Comparison of ENCODE assay signal across 8 mouse cellular contexts in genomic region chr13:52976510-52977220, GRCm38 (mm10). TPM values are rescaled to one million over a fixed set of nuclear protein-coding genes. Genes with fewer than 3 reads are reported as not detected.
DNase-seq lines count a peak whose midpoint lies in the region; ATAC-seq and TF ChIP-seq lines count a peak whose summit lies in the region.

No protein-coding gene starts in this region.

- WGBS in liver, embryonic 13.5 days (ENCODE audit: insufficient replicate concordance): 64% methylated on average over 16 of the region's 16 CpGs
- WGBS in liver, embryonic 11.5 days: 58% methylated on average over 16 of the region's 16 CpGs
- 31% methylated on average over 16 of the region's 16 CpGs for WGBS in heart, embryonic 15.5 days
- WGBS in limb, embryonic 14.5 days: 16% methylated on average over 16 of the region's 16 CpGs
- WGBS in neural tube, embryonic 12.5 days: 21% methylated on average over 16 of the region's 16 CpGs

- no peak overlapping the region for H3K9ac ChIP-seq in liver, embryonic 13.5 days
- H3K9ac ChIP-seq in liver, embryonic 11.5 days (ENCODE audit: low read depth, low read length): no peak overlapping the region
- peak overlapping the region; percentile 78; the same call in 1 of the 2 replicates for H3K9ac ChIP-seq in heart, embryonic 15.5 days
- H3K9ac ChIP-seq in limb, embryonic 14.5 days (ENCODE audit: low read depth, low read length, severe bottlenecking): no peak overlapping the region
- H3K9ac ChIP-seq in neural tube, embryonic 12.5 days: 0 out of 2 replicates have a peak overlapping the region, but pooled peaks have one; percentile 21

- no peak overlapping the region for H3K4me3 ChIP-seq in liver, embryonic 13.5 days (replicated peaks)
- no peak overlapping the region for H3K4me3 ChIP-seq in liver, embryonic 11.5 days (ENCODE audit: low read depth, low read length)
- peak overlapping the region; percentile 24 for H3K4me3 ChIP-seq in heart, embryonic 15.5 days
- H3K4me3 ChIP-seq in limb, embryonic 14.5 days (replicated peaks; ENCODE audit: low read length): no peak overlapping the region
- no peak overlapping the region for H3K4me3 ChIP-seq in neural tube, embryonic 12.5 days

- H3K4me2 ChIP-seq in liver, embryonic 13.5 days: peak overlapping the region; percentile 10; the same call in 1 of the 2 replicates
- no peak overlapping the region for H3K4me2 ChIP-seq in liver, embryonic 11.5 days
- H3K4me2 ChIP-seq in heart, embryonic 15.5 days: peak overlapping the region; percentile 86
- H3K4me2 ChIP-seq in limb, embryonic 14.5 days (replicated peaks; ENCODE audit: low read depth, low read length, severe bottlenecking): peak overlapping the region; percentile 22
- peak overlapping the region; percentile 87 for H3K4me2 ChIP-seq in neural tube, embryonic 12.5 days (replicated peaks)

- peaks cover 47% of the 10 kb centered on the region for H3K4me1 ChIP-seq in liver, embryonic 13.5 days (replicated peaks)
- peaks cover 24% of the 10 kb centered on the region for H3K4me1 ChIP-seq in liver, embryonic 11.5 days (replicated peaks; ENCODE audit: control insufficient read depth, insufficient read depth, low read length)
- H3K4me1 ChIP-seq in heart, embryonic 15.5 days (replicated peaks): peaks cover 60% of the 10 kb centered on the region
- H3K4me1 ChIP-seq in limb, embryonic 14.5 days (ENCODE audit: control insufficient read depth, insufficient read depth, low read length): peaks cover 23% of the 10 kb centered on the region
- peaks cover 33% of the 10 kb centered on the region for H3K4me1 ChIP-seq in neural tube, embryonic 12.5 days

- H3K9me3 ChIP-seq in liver, embryonic 13.5 days (replicated peaks): no peaks in the 10 kb centered on the region
- H3K9me3 ChIP-seq in liver, embryonic 11.5 days (ENCODE audit: control insufficient read depth, low read length): no peaks in the 10 kb centered on the region
- H3K9me3 ChIP-seq in heart, embryonic 15.5 days (replicated peaks): no peaks in the 10 kb centered on the region
- no peaks in the 10 kb centered on the region for H3K9me3 ChIP-seq in limb, embryonic 14.5 days (ENCODE audit: control insufficient read depth, low read length)
- H3K9me3 ChIP-seq in neural tube, embryonic 12.5 days: no peaks in the 10 kb centered on the region

- no peaks in the 10 kb centered on the region for H3K36me3 ChIP-seq in liver, embryonic 13.5 days
- H3K36me3 ChIP-seq in liver, embryonic 11.5 days (ENCODE audit: control insufficient read depth, insufficient read depth, low read length): no peaks in the 10 kb centered on the region
- H3K36me3 ChIP-seq in heart, embryonic 15.5 days: no peaks in the 10 kb centered on the region
- H3K36me3 ChIP-seq in limb, embryonic 14.5 days (ENCODE audit: control insufficient read depth, insufficient read depth, low read length): no peaks in the 10 kb centered on the region
- no peaks in the 10 kb centered on the region for H3K36me3 ChIP-seq in neural tube, embryonic 12.5 days

- no peak for TF ChIP-seq POLR2A in limb, embryonic 14.5 days (IDR thresholded peaks at IDR 0.05; ENCODE audit: borderline replicate concordance, extremely low read depth, insufficient read depth, insufficient read length)

- no peak for DNase-seq in liver, embryonic 13.5 days
- DNase-seq in liver, embryonic 11.5 days (ENCODE audit: low spot score): no peak
- peak; percentile 18 for DNase-seq in embryo, embryonic 10 days (ENCODE audit: low spot score)
- no peak for DNase-seq in limb, embryonic 14.5 days (ENCODE audit: low spot score)
- DNase-seq in thymus, postnatal 0 days (ENCODE audit: low spot score): no peak
- no peak for DNase-seq in layer of hippocampus, postnatal 14 days (ENCODE audit: low spot score in 2 of 2)

- no peak overlapping the region for H3K27ac ChIP-seq in liver, embryonic 13.5 days
- no peak overlapping the region for H3K27ac ChIP-seq in liver, embryonic 11.5 days (ENCODE audit: low read depth, low read length)
- H3K27ac ChIP-seq in heart, embryonic 15.5 days: peak overlapping the region; percentile 98
- H3K27ac ChIP-seq in limb, embryonic 14.5 days (replicated peaks; ENCODE audit: low read depth, low read length): no peak overlapping the region
- H3K27ac ChIP-seq in neural tube, embryonic 12.5 days: no peak overlapping the region

- H3K27me3 ChIP-seq in liver, embryonic 13.5 days: peaks cover 58% of the 10 kb centered on the region
- peaks cover 45% of the 10 kb centered on the region for H3K27me3 ChIP-seq in liver, embryonic 11.5 days (replicated peaks; ENCODE audit: control insufficient read depth, insufficient read depth, low read length)
- no peaks in the 10 kb centered on the region for H3K27me3 ChIP-seq in heart, embryonic 15.5 days
- peaks cover 3% of the 10 kb centered on the region; the same call in 1 of the 2 replicates for H3K27me3 ChIP-seq in limb, embryonic 14.5 days (ENCODE audit: control insufficient read depth, insufficient read depth, low read length)
- H3K27me3 ChIP-seq in neural tube, embryonic 12.5 days (replicated peaks): no peaks in the 10 kb centered on the region

- no peak for ATAC-seq in liver, embryonic 13.5 days (ENCODE audit: low read depth)
- no peak for ATAC-seq in liver, embryonic 11.5 days (replicated peaks; ENCODE audit: low FRiP score)
- ATAC-seq in heart, embryonic 15.5 days (replicated peaks; ENCODE audit: insufficient number of reproducible peaks, insufficient read depth, low FRiP score, low read depth): no peak
- no peak for ATAC-seq in limb, embryonic 14.5 days (ENCODE audit: low FRiP score, low read depth)
- ATAC-seq in neural tube, embryonic 12.5 days (ENCODE audit: low FRiP score, low read depth): no peak

RNA-seq across cellular contexts. Expression of gene Nfil3, which starts 4.2 kb away (rescaled TPM):
- polyA plus RNA-seq in liver, embryonic 13.5 days (2015; fragmentation: Nextera tagmentation; extraction: Ambion mirVana): 3.6 and 4.3 TPM in 2 replicates
- polyA plus RNA-seq in liver, embryonic 11.5 days (2014; fragmentation: Nextera tagmentation; extraction: Ambion mirVana): 8.5 and 9.8 TPM in 2 replicates
- polyA plus RNA-seq in heart, embryonic 15.5 days (2015; fragmentation: Nextera tagmentation; extraction: Ambion mirVana): 37.1 and 40.5 TPM in 2 replicates
- polyA plus RNA-seq in limb, embryonic 14.5 days (2012; rRNA removed): 8.2 and 9.2 TPM in 2 replicates
- 26.8 and 29.5 TPM in 2 replicates for polyA plus RNA-seq in limb, embryonic 14.5 days (2014; fragmentation: Nextera tagmentation; extraction: Ambion mirVana)
- polyA plus RNA-seq in neural tube, embryonic 12.5 days (2016; fragmentation: Nextera tagmentation; extraction: Ambion mirVana): 42.2 and 44.2 TPM in 2 replicates
- 6.6 and 8.8 TPM in 2 replicates for polyA plus RNA-seq in thymus, postnatal 0 days (2015; fragmentation: Nextera tagmentation; extraction: Ambion mirVana)
- total RNA-seq in layer of hippocampus, postnatal 14 days (2021): 10 to 100 TPM; 10.7 to 13.6 TPM

RNA-seq across cellular contexts. Expression of gene Auh, which starts 47.2 kb away (rescaled TPM):
- 28.9 and 34.7 TPM in 2 replicates for polyA plus RNA-seq in liver, embryonic 13.5 days (2015; fragmentation: Nextera tagmentation; extraction: Ambion mirVana)
- polyA plus RNA-seq in liver, embryonic 11.5 days (2014; fragmentation: Nextera tagmentation; extraction: Ambion mirVana): 35.4 and 36.4 TPM in 2 replicates
- polyA plus RNA-seq in heart, embryonic 15.5 days (2015; fragmentation: Nextera tagmentation; extraction: Ambion mirVana): 51.7 and 53.8 TPM in 2 replicates
- 34.0 and 38.9 TPM in 2 replicates for polyA plus RNA-seq in limb, embryonic 14.5 days (2012; rRNA removed)
- polyA plus RNA-seq in limb, embryonic 14.5 days (2014; fragmentation: Nextera tagmentation; extraction: Ambion mirVana): 33.5 and 33.8 TPM in 2 replicates
- 51.4 and 52.7 TPM in 2 replicates for polyA plus RNA-seq in neural tube, embryonic 12.5 days (2016; fragmentation: Nextera tagmentation; extraction: Ambion mirVana)
- 76.5 and 82.2 TPM in 2 replicates for polyA plus RNA-seq in thymus, postnatal 0 days (2015; fragmentation: Nextera tagmentation; extraction: Ambion mirVana)
- total RNA-seq in layer of hippocampus, postnatal 14 days (2021): 100 to 1,000 TPM in 1 of 2 experiments, 10 to 100 TPM in 1; 99.3 to 109 TPM

Comparison
In these comparisons a context has a peak if more than half of its experiments do, and no peak if none do; other contexts are left out.
1. H3K9ac ChIP-seq: peak in heart, embryonic 15.5 days (single experiment) and neural tube, embryonic 12.5 days (single experiment); none in liver, embryonic 13.5 days (single experiment), liver, embryonic 11.5 days (single experiment) and limb, embryonic 14.5 days (single experiment).